Mouse (Mus musculus) hindbrain, embryonic 16.5 days (tissue): ENCODE data around the gene Them7. TPM values are rescaled to one million over a fixed set of nuclear protein-coding genes. Genes with fewer than 3 reads are reported as not detected.

Source experiments
- ATAC-seq: fragments of 200-750 bp; cut with Nextera tagmentation; 2 replicates; pipeline ENCODE4 v1.8.0; 2017; ENCODE audit warnings: moderate TSS enrichment, moderate library complexity
- H3K27ac ChIP-seq: fragments of 300-500 bp; sonication (generic); 2 replicates; pipeline ENCODE4 v1.5.1; 2014; ENCODE audit warnings: low read depth, mild to moderate bottlenecking, control low read depth, low read length, moderate library complexity
- H3K27me3 ChIP-seq: fragments of 300-500 bp; sonication (generic); replicated peaks from 2 replicates; pipeline ENCODE4 v1.6.1; 2014; ENCODE audit warnings: low read length; ENCODE audit not compliant: control insufficient read depth, insufficient read depth
- H3K36me3 ChIP-seq: fragments of 300-500 bp; sonication (generic); 2 replicates; pipeline ENCODE4 v1.6.1; 2014; ENCODE audit warnings: mild to moderate bottlenecking, low read length, moderate library complexity, mixed read lengths; ENCODE audit not compliant: control insufficient read depth, insufficient read depth
- H3K4me1 ChIP-seq: fragments of 300-500 bp; sonication (generic); 2 replicates; pipeline ENCODE4 v1.6.1; 2014; ENCODE audit warnings: low read depth, low read length; ENCODE audit not compliant: control insufficient read depth, insufficient read depth
- H3K4me2 ChIP-seq: fragments of 300-500 bp; sonication (generic); 2 replicates; pipeline ENCODE4 v1.6.1; 2014; ENCODE audit warnings: mild to moderate bottlenecking, low read length, control low read depth, moderate library complexity
- H3K4me3 ChIP-seq: fragments of 300-500 bp; sonication (generic); 2 replicates; pipeline ENCODE4 v1.5.1; 2014; ENCODE audit warnings: mild to moderate bottlenecking, low read length, control low read depth, moderate library complexity
- H3K9ac ChIP-seq: fragments of 300-500 bp; sonication (generic); 2 replicates; pipeline ENCODE4 v1.6.1; 2014; ENCODE audit warnings: low read depth, mild to moderate bottlenecking, control low read depth, low read length, moderate library complexity
- H3K9me3 ChIP-seq: fragments of 300-500 bp; sonication (generic); 2 replicates; pipeline ENCODE4 v1.6.1; 2014; ENCODE audit warnings: mild to moderate bottlenecking, low read length, moderate library complexity; ENCODE audit not compliant: control insufficient read depth
- WGBS: fragments of 180-500 bp; shearing (Covaris S2); extraction: QIAGEN DNeasy Blood & Tissue Kit; methylation state at CpG from one replicate; pipeline ENCODE4 v1.1.7; 2014; 5-methylcytosine and 5-hydroxymethylcytosine counted together
- polyA plus RNA-seq: library from polyadenylated mRNA; unstranded; fragments of >200 nt; fragmentation: Nextera tagmentation; extraction: Ambion mirVana; gene quantifications from 2 replicates; pipeline ENCODE4 v1.2.1, GENCODE M21; 2015

The Them7 gene
- polyA plus RNA-seq, 1 experiment from 2014 or later, result 0.15 TPM

DNA sequence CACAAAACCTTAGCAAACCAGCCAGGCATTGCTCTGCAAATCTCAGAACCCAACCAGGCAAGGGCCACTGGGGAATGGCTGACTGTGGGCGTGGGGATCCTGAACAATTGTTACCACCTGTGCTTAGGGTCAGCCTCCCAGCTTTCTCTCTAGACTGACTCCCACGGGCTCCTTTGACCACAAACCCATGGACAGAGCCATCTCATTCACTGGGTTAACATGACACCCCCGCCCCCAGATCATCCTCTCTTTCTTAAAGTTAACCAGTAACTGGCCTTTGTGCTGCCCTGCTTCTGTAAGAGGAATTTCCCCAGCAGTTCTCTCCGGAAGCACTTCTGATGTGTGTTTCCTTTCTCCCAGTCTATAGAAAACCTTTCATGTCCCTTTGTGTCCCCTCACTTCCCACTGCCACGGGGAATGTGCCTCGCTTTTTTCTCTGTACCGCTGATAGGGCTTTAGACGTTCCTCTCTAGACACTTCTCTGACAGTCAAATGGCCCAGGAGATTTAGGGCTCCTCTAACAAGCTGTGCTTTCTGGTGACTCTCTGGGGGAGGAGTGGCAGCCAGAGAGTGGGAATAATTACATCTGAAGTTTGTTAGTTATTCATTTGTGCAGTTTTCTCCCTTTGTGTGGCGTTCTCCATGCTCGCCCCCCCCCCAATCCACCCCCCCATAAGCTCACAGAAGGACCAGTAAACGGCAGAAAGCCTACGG is 112.4 kb downstream of the Them7 start:
- Histone ChIP-seq H3K9me3 (no peaks in the 10 kb centered on the region), H3K4me2 (no peak overlapping the region), H3K4me1 (no peaks in the 10 kb centered on the region), H3K4me3 (no peak overlapping the region), H3K9ac (no peak overlapping the region), H3K27ac (no peak overlapping the region), H3K36me3 (no peaks in the 10 kb centered on the region), H3K27me3 (no peaks in the 10 kb centered on the region)
- 16% methylated on average over 12 of the region's 12 CpGs for WGBS
- no peak for ATAC-seq

DNA sequence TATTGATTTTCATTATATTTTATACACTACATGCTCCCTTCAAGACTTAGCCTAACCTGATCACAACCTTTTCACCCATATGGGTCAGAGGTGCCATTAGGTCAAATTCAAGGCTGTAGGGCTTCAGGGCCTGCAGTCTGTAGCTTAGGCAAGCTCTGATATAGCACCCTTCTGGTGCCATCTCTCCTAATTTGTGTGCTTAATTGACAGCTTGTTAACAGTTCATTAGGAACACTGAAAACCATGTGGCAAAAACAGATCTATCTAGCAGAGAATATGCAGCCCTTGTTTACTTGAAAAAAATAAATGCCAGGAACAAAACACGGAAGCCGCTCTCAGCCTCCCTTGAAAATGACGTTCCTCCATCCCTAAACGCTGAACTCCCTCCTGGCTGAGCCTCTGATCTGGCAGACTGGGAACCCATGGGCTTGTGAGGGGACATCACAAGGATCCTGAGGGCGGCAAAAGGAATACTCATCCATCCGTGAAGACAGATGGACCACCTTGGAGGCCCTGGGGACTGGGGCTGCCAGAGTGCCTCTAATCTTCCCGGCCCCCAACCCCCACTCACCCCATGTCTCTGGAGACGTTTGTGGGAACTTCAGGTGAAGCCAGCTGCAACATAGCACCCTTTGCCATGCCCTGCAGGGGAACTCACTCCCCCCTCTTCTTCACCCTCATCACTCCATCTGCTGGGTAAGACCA is 113.2 kb downstream of the Them7 start:
- H3K27ac ChIP-seq, result no peak overlapping the region
- WGBS, result 20% methylated on average over 8 of the region's 8 CpGs
- no peaks in the 10 kb centered on the region for H3K4me1 ChIP-seq
- H3K4me2 ChIP-seq, result no peak overlapping the region
- H3K9ac ChIP-seq, result no peak overlapping the region
- H3K36me3 ChIP-seq, result no peaks in the 10 kb centered on the region
- H3K4me3 ChIP-seq, result no peak overlapping the region
- H3K9me3 ChIP-seq, result no peaks in the 10 kb centered on the region
- ATAC-seq, result no peak
- H3K27me3 ChIP-seq, result no peaks in the 10 kb centered on the region

DNA sequence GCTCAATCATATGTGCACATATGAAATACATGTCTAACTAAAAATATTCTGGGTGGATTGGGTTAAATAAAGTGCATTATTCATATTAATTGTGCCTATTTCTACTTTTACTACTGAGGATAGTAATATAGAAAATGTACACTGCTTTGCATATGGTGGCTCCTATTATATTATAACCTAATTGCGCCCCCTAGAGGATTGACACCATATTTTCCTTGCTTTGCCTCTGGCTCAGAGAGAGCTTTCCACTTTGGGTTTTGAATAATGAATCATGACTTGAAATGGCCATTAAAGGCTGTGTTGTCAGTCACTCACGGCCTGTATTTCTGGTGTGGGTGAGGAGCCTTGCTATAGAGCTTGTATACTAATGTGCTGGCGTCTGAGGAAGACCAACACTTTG is 115.9 kb downstream of the Them7 start:
- H3K27ac ChIP-seq, result no peak overlapping the region
- H3K4me1 ChIP-seq, result no peaks in the 10 kb centered on the region
- H3K27me3 ChIP-seq, result no peaks in the 10 kb centered on the region
- H3K36me3 ChIP-seq, result no peaks in the 10 kb centered on the region
- H3K4me2 ChIP-seq, result no peak overlapping the region
- no peak overlapping the region for H3K9ac ChIP-seq
- H3K4me3 ChIP-seq, result no peak overlapping the region
- WGBS, result 64% methylated on average over 3 of the region's 3 CpGs
- no peak for ATAC-seq
- H3K9me3 ChIP-seq, result no peaks in the 10 kb centered on the region

DNA sequence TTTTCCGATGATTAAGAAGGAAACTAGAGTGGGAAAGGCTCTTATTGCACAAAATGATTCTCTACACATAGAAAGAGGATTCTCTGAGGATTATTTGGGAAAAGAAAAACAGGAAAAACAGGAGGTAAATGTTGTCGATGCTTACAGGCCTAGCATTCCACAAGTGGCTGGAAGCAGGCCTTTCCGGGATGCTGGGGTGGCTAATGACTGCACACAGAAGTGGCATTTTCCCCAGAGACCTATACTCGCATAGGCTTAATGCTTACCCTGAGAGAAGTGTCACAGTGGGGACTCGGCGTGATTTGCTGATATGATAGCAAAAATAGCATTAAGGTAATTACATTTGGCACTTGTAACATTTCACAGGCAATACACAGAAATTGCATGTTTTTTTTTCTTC is 124.8 kb downstream of the Them7 start:
- no peak overlapping the region for H3K4me2 ChIP-seq
- WGBS, result 67% methylated on average over 6 of the region's 6 CpGs
- H3K36me3 ChIP-seq, result no peaks in the 10 kb centered on the region
- no peaks in the 10 kb centered on the region for H3K9me3 ChIP-seq
- H3K9ac ChIP-seq, result no peak overlapping the region
- H3K4me3 ChIP-seq, result no peak overlapping the region
- ATAC-seq, result no peak
- no peak overlapping the region for H3K27ac ChIP-seq
- H3K4me1 ChIP-seq, result no peaks in the 10 kb centered on the region
- H3K27me3 ChIP-seq, result no peaks in the 10 kb centered on the region; the same call in 1 of the 2 replicates

DNA sequence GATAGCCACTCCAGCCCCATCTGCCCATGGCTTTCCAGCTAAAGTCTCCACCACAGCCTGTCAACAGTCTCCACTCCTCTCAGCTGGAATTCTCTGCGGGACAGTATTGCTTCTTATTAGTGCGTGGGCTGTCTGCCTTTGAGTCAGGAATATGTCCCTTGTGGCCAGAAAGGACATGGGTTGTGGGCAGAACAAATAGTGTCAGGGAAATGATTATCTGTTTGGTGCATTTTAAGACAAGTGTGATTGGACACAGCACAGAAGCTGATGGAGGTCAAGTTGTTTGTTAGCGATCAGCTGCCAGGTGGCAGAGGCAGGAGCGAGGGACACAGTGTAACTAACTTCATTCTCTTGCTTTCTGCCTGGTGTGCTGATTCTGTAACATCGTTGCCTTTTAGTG is 132.7 kb downstream of the Them7 start:
- H3K4me2 ChIP-seq, result no peak overlapping the region
- H3K27ac ChIP-seq, result no peak overlapping the region
- WGBS, result 47% methylated on average over 5 of the region's 5 CpGs
- H3K4me3 ChIP-seq, result no peak overlapping the region
- H3K4me1 ChIP-seq, result no peaks in the 10 kb centered on the region
- H3K27me3 ChIP-seq, result no peaks in the 10 kb centered on the region
- no peak overlapping the region for H3K9ac ChIP-seq
- no peaks in the 10 kb centered on the region for H3K36me3 ChIP-seq
- H3K9me3 ChIP-seq, result no peaks in the 10 kb centered on the region
- ATAC-seq, result no peak

DNA sequence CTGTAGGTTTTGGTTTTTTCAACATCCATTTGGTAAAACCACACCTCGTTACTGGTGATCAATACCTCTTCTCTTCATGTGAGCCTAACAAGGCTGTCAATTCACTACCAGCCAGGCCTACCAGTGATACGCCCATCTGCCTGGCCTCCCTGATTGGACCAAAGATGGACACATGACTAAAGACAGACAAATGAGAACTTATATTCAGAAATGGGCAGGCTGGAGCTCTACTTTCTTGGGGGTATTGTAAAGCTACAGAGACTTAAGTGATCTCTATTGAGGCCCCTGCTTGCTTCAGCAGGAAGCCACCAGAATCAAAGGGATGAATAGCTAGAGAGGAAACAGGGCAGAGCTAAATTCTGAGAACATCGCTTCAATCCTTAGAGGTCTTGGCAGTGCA is 133.9 kb downstream of the Them7 start:
- Histone ChIP-seq H3K27me3 (no peaks in the 10 kb centered on the region), H3K4me1 (no peaks in the 10 kb centered on the region), H3K27ac (no peak overlapping the region), H3K9me3 (no peaks in the 10 kb centered on the region), H3K36me3 (no peaks in the 10 kb centered on the region), H3K9ac (no peak overlapping the region), H3K4me2 (no peak overlapping the region), H3K4me3 (no peak overlapping the region)
- 87% methylated on average over 3 of the region's 3 CpGs for WGBS
- ATAC-seq, result no peak

DNA sequence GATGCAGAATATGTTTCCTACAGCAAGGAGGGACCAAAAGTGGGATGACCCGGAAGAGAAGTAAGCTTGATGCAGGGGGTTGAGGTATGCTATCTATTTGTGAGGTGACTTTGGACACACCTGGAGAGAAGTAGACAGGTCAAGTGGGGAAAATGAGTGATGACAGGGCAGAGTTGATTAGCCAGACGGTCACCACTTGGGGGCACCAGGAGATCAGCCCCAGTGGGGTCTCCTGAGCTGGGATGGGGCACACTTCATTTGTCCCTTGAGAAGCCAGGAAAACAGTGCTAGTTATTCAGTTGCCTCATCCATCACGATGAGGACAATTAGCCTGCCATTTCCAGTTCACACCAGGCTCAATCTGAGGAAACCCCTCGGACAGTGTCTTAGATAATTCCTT is 143.5 kb downstream of the Them7 start:
- Histone ChIP-seq H3K27me3 (no peaks in the 10 kb centered on the region), H3K9ac (no peak overlapping the region), H3K36me3 (no peaks in the 10 kb centered on the region), H3K9me3 (no peaks in the 10 kb centered on the region), H3K4me2 (no peak overlapping the region), H3K4me1 (peaks cover 4% of the 10 kb centered on the region), H3K4me3 (no peak overlapping the region), H3K27ac (no peak overlapping the region)
- no peak for ATAC-seq
- 30% methylated on average over 4 of the region's 4 CpGs for WGBS

DNA sequence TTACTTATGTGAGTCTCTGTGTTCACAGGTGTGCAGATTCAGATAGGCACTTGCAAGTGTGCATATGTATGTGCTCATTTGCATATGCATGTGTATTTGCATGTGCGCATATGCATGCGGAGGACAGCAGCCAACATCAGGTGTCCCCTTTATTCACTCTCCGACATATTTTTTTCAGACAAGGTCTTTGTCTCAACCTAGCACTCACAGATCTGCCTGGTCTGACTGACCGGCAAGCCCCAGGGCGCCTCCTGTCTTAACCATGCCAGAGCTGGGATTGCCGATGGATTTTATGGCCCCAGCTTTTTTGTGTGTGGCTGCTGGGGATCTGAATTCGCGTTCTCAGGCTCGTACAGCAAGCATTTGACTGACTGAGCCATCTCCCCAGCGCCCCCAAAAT is 146.1 kb downstream of the Them7 start:
- H3K36me3 ChIP-seq, result no peaks in the 10 kb centered on the region
- H3K4me3 ChIP-seq, result peak overlapping the region; percentile 17
- H3K9ac ChIP-seq, result no peak overlapping the region
- H3K4me1 ChIP-seq, result peaks cover 4% of the 10 kb centered on the region
- H3K27me3 ChIP-seq, result no peaks in the 10 kb centered on the region
- WGBS, result 6% methylated on average over 10 of the region's 10 CpGs
- peak overlapping the region; percentile 51 for H3K4me2 ChIP-seq
- H3K27ac ChIP-seq, result no peak overlapping the region
- no peaks in the 10 kb centered on the region for H3K9me3 ChIP-seq
- ATAC-seq, result no peak

DNA sequence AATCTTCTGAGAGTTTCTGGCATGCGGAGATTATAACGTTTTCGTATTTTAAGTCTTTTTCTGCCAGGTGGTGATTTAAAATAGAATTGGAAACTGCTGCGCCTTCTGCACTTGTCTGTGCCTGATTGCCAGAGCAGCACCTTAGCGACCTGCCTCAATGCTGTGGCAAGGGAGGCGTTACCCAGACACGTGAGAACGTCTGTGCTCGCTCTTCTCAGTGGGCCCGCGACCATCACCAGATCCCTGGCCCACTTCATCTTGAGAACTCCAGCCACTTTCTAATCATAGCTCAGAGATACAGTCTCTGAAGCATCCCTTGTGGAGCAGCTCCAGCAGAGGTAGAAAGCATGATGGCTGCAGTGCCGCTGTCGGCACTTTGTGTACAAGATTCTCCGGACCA is 146.6 kb downstream of the Them7 start:
- H3K27me3 ChIP-seq, result no peaks in the 10 kb centered on the region
- ATAC-seq, result no peak
- H3K4me1 ChIP-seq, result peaks cover 4% of the 10 kb centered on the region
- peak overlapping the region; percentile 20 for H3K4me3 ChIP-seq
- no peaks in the 10 kb centered on the region for H3K36me3 ChIP-seq
- H3K9me3 ChIP-seq, result no peaks in the 10 kb centered on the region
- H3K27ac ChIP-seq, result no peak overlapping the region
- H3K4me2 ChIP-seq, result peak overlapping the region; percentile 51
- H3K9ac ChIP-seq, result no peak overlapping the region
- WGBS, result 25% methylated on average over 14 of the region's 14 CpGs
